Mouse (Mus musculus): ENCODE measurements around the gene Keg1.
"Not testable (repeated sequence)": the region's sequence is repeated elsewhere in the genome, so short reads cannot be mapped to it uniquely, and the experiment has no call there.

The Keg1 gene

GRCm38 (mm10) chr19:12695590-12695989 lies at the start of gene Keg1:
TSS of gene Keg1 (plus strand) at chr19:12695786.
- DNase-seq (ENCODE audit: low read depth, low spot score): no peak

- DNase-seq (ENCODE audit: low read depth, low spot score): no peak
Measured at GRCm38 (mm10) chr19:12649511-12649910, 46.1 kb upstream of the Keg1 start.

- no peak for DNase-seq (ENCODE audit: low read depth, low spot score)
Measured at GRCm38 (mm10) chr19:12666156-12666555, 29.4 kb upstream of the Keg1 start.

GRCm38 (mm10) chr19:12668601-12669000 lies 27.0 kb upstream of the Keg1 start:
- DNase-seq (ENCODE audit: low read depth, low spot score): not testable (repeated sequence)

- no peak for DNase-seq (ENCODE audit: low read depth, low spot score)
Measured at GRCm38 (mm10) chr19:12670139-12670538, 25.4 kb upstream of the Keg1 start, which contains the start of gene Olfr1442. TSS of gene Olfr1442 (plus strand) at chr19:12670439.

GRCm38 (mm10) chr19:12671051-12671450 lies 24.5 kb upstream of the Keg1 start:
- DNase-seq (ENCODE audit: low read depth, low spot score): no peak

GRCm38 (mm10) chr19:12677812-12678211 lies 17.8 kb upstream of the Keg1 start, which contains the start of gene Olfr1443:
TSS of gene Olfr1443 (plus strand) at chr19:12678112.
- DNase-seq (ENCODE audit: low read depth, low spot score): no peak

GRCm38 (mm10) chr19:12684638-12685037 lies 10.9 kb upstream of the Keg1 start:
- DNase-seq (ENCODE audit: low read depth, low spot score): no peak

- DNase-seq (ENCODE audit: low read depth, low spot score): no peak
Measured at GRCm38 (mm10) chr19:12685231-12685630, 10.4 kb upstream of the Keg1 start.

GRCm38 (mm10) chr19:12696221-12696620 lies 635 bp downstream of the Keg1 start:
- DNase-seq (ENCODE audit: low read depth, low spot score): no peak

GRCm38 (mm10) chr19:12708458-12708857 lies 12.9 kb downstream of the Keg1 start:
- DNase-seq (ENCODE audit: low read depth, low spot score): no peak

- no peak for DNase-seq (ENCODE audit: low read depth, low spot score)
Measured at GRCm38 (mm10) chr19:12708986-12709385, 13.4 kb downstream of the Keg1 start.

- no peak for DNase-seq (ENCODE audit: low read depth, low spot score)
Measured at GRCm38 (mm10) chr19:12719189-12719588, 23.6 kb downstream of the Keg1 start.

- no peak for DNase-seq (ENCODE audit: low read depth, low spot score)
Measured at GRCm38 (mm10) chr19:12720463-12720862, 24.9 kb downstream of the Keg1 start.

- DNase-seq (ENCODE audit: low read depth, low spot score): not testable (repeated sequence)
Measured at GRCm38 (mm10) chr19:12720919-12721318, 25.3 kb downstream of the Keg1 start.

- DNase-seq (ENCODE audit: low read depth, low spot score): not testable (repeated sequence)
Measured at GRCm38 (mm10) chr19:12721596-12721995, 26.0 kb downstream of the Keg1 start.

- DNase-seq (ENCODE audit: low read depth, low spot score): no peak
Measured at GRCm38 (mm10) chr19:12722308-12722707, 26.7 kb downstream of the Keg1 start.

GRCm38 (mm10) chr19:12725851-12726250 lies 30.3 kb downstream of the Keg1 start:
- DNase-seq (ENCODE audit: low read depth, low spot score): no peak

GRCm38 (mm10) chr19:12731036-12731435 lies 35.5 kb downstream of the Keg1 start:
- DNase-seq (ENCODE audit: low read depth, low spot score): no peak

- no peak for DNase-seq (ENCODE audit: low read depth, low spot score)
Measured at GRCm38 (mm10) chr19:12731950-12732349, 36.4 kb downstream of the Keg1 start.

- no peak for DNase-seq (ENCODE audit: low read depth, low spot score)
Measured at GRCm38 (mm10) chr19:12756286-12756685, 60.7 kb downstream of the Keg1 start.

- no peak for DNase-seq (ENCODE audit: low read depth, low spot score)
Measured at GRCm38 (mm10) chr19:12758936-12759478, 63.4 kb downstream of the Keg1 start.

GRCm38 (mm10) chr19:12759656-12760055 lies 64.1 kb downstream of the Keg1 start:
- DNase-seq (ENCODE audit: low read depth, low spot score): peak; percentile 8
